Mouse (Mus musculus): ENCODE data around the gene Bcl2l1.

DNA sequence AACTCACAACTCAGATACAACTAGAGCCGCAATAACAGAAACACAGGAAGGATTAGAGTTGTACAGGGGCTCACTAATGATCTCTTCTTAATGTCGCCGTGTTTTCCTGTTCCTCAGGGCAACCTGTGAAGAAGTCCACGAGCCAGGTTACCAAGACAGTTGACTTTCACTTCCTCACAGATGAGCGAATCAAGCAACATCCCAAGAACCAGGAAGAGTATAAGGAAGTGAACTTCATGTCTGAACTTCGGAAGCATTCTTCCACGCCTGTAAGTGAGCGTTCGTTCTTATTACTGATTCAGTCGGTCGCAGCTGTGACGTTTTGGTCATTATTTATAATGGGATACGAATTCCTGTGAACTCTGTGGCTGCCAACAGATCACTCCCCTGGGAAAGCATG is 49.4 kb upstream of the Bcl2l1 start:
- no peak for TF ChIP-seq CTCF (IDR thresholded peaks at IDR 0.05; ENCODE audit: insufficient read depth, low read length)
- TF ChIP-seq POLR2A (IDR thresholded peaks at IDR 0.05; ENCODE audit: borderline replicate concordance, extremely low read depth, low read depth, low read length) = no peak

Measured in lung, adult 2 months (tissue).